Mouse (Mus musculus): ENCODE measurements around the gene Zhx3. TPM values are rescaled to one million over a fixed set of nuclear protein-coding genes. Genes with fewer than 3 reads are reported as not detected.

Gene Zhx3
- polyA plus RNA-seq, 1 experiment from 2014 or later, result 10.7 TPM

GRCm38 (mm10) chr2:160887859-160888258 is 15.1 kb upstream of the Zhx3 start:
- H3K4me1 ChIP-seq (ENCODE audit: control insufficient read depth, insufficient read depth, low read length), result peaks cover 5% of the 10 kb centered on the region; the same call in 1 of the 2 replicates
- H3K9ac ChIP-seq (ENCODE audit: low read length), result no peak overlapping the region; the same call in 1 of the 2 replicates
- under 1% methylated on average over 26 of the region's 26 CpGs for WGBS
- no peaks in the 10 kb centered on the region for H3K9me3 ChIP-seq (ENCODE audit: control insufficient read depth, low read length)
- ATAC-seq (ENCODE audit: insufficient read depth, low FRiP score, low TSS enrichment) (no peak), DNase-seq (ENCODE audit: low spot score) (no peak)
- peak overlapping the region; percentile 29 for H3K4me3 ChIP-seq (ENCODE audit: low read depth, low read length)
- H3K4me2 ChIP-seq (ENCODE audit: low read depth), result peak overlapping the region; percentile 70
- no peaks in the 10 kb centered on the region for H3K36me3 ChIP-seq (ENCODE audit: control insufficient read depth, insufficient read depth, low read length)
- H3K27ac ChIP-seq (ENCODE audit: low read depth, low read length), result no peak overlapping the region
- H3K27me3 ChIP-seq (ENCODE audit: control insufficient read depth, insufficient read depth, low read length), result peaks cover 12% of the 10 kb centered on the region

- Histone ChIP-seq H3K36me3 (ENCODE audit: control insufficient read depth, insufficient read depth, low read length) (no peaks in the 10 kb centered on the region), H3K9ac (ENCODE audit: low read length) (no peak overlapping the region), H3K27ac (ENCODE audit: low read depth, low read length) (no peak overlapping the region), H3K4me1 (ENCODE audit: control insufficient read depth, insufficient read depth, low read length) (peaks cover 5% of the 10 kb centered on the region; the same call in 1 of the 2 replicates), H3K27me3 (ENCODE audit: control insufficient read depth, insufficient read depth, low read length) (peaks cover 12% of the 10 kb centered on the region), H3K4me3 (ENCODE audit: low read depth, low read length) (peak overlapping the region; percentile 29), H3K4me2 (ENCODE audit: low read depth) (peak overlapping the region; percentile 70), H3K9me3 (ENCODE audit: control insufficient read depth, low read length) (no peaks in the 10 kb centered on the region)
- ATAC-seq (ENCODE audit: insufficient read depth, low FRiP score, low TSS enrichment) (peak; percentile 68; the same call in 1 of the 2 replicates), DNase-seq (ENCODE audit: low spot score) (peak; percentile 85)
- 2% methylated on average over 11 of the region's 11 CpGs for WGBS
Observed at GRCm38 (mm10) chr2:160887284-160887683, 14.5 kb upstream of the Zhx3 start.

- ATAC-seq (ENCODE audit: insufficient read depth, low FRiP score, low TSS enrichment) (no peak), DNase-seq (ENCODE audit: low spot score) (no peak)
- Histone ChIP-seq H3K9me3 (ENCODE audit: control insufficient read depth, low read length) (no peaks in the 10 kb centered on the region), H3K27me3 (ENCODE audit: control insufficient read depth, insufficient read depth, low read length) (peaks cover 12% of the 10 kb centered on the region), H3K36me3 (ENCODE audit: control insufficient read depth, insufficient read depth, low read length) (no peaks in the 10 kb centered on the region), H3K4me1 (ENCODE audit: control insufficient read depth, insufficient read depth, low read length) (peaks cover 5% of the 10 kb centered on the region; the same call in 1 of the 2 replicates), H3K4me2 (ENCODE audit: low read depth) (no peak overlapping the region), H3K9ac (ENCODE audit: low read length) (no peak overlapping the region), H3K27ac (ENCODE audit: low read depth, low read length) (no peak overlapping the region), H3K4me3 (ENCODE audit: low read depth, low read length) (no peak overlapping the region)
- 71% methylated on average over 3 of the region's 3 CpGs for WGBS
Observed at GRCm38 (mm10) chr2:160886221-160886620, 13.4 kb upstream of the Zhx3 start.

GRCm38 (mm10) chr2:160884830-160885229 is 12.0 kb upstream of the Zhx3 start:
- 34% methylated on average over 2 of the region's 2 CpGs for WGBS
- Histone ChIP-seq H3K27me3 (ENCODE audit: control insufficient read depth, insufficient read depth, low read length) (peaks cover 12% of the 10 kb centered on the region), H3K4me1 (ENCODE audit: control insufficient read depth, insufficient read depth, low read length) (peaks cover 5% of the 10 kb centered on the region; the same call in 1 of the 2 replicates), H3K4me2 (ENCODE audit: low read depth) (no peak overlapping the region), H3K27ac (ENCODE audit: low read depth, low read length) (no peak overlapping the region), H3K9ac (ENCODE audit: low read length) (no peak overlapping the region), H3K9me3 (ENCODE audit: control insufficient read depth, low read length) (no peaks in the 10 kb centered on the region), H3K36me3 (ENCODE audit: control insufficient read depth, insufficient read depth, low read length) (no peaks in the 10 kb centered on the region), H3K4me3 (ENCODE audit: low read depth, low read length) (no peak overlapping the region)
- ATAC-seq (ENCODE audit: insufficient read depth, low FRiP score, low TSS enrichment) (no peak), DNase-seq (ENCODE audit: low spot score) (peak; percentile 58)

GRCm38 (mm10) chr2:160883912-160884311 is 11.1 kb upstream of the Zhx3 start:
- no peak for DNase-seq (ENCODE audit: low spot score)
- 79% methylated on average over 4 of the region's 4 CpGs for WGBS

GRCm38 (mm10) chr2:160882436-160882835 is 9.6 kb upstream of the Zhx3 start:
- ATAC-seq (ENCODE audit: insufficient read depth, low FRiP score, low TSS enrichment) (no peak), DNase-seq (ENCODE audit: low spot score) (no peak)
- WGBS, result 74% methylated on average over 5 of the region's 5 CpGs
- Histone ChIP-seq H3K27ac (ENCODE audit: low read depth, low read length) (no peak overlapping the region), H3K27me3 (ENCODE audit: control insufficient read depth, insufficient read depth, low read length) (no peaks in the 10 kb centered on the region), H3K9ac (ENCODE audit: low read length) (no peak overlapping the region), H3K4me3 (ENCODE audit: low read depth, low read length) (no peak overlapping the region), H3K9me3 (ENCODE audit: control insufficient read depth, low read length) (no peaks in the 10 kb centered on the region), H3K4me1 (ENCODE audit: control insufficient read depth, insufficient read depth, low read length) (no peaks in the 10 kb centered on the region), H3K36me3 (ENCODE audit: control insufficient read depth, insufficient read depth, low read length) (no peaks in the 10 kb centered on the region), H3K4me2 (ENCODE audit: low read depth) (no peak overlapping the region)

More at GRCm38 (mm10) chr2:160883912-160884311, 11.1 kb upstream of the Zhx3 start:
- H3K27me3 ChIP-seq (ENCODE audit: control insufficient read depth, insufficient read depth, low read length), result peaks cover 12% of the 10 kb centered on the region
- no peak overlapping the region for H3K27ac ChIP-seq (ENCODE audit: low read depth, low read length)
- no peak overlapping the region for H3K4me2 ChIP-seq (ENCODE audit: low read depth)
- no peak for ATAC-seq (ENCODE audit: insufficient read depth, low FRiP score, low TSS enrichment)
- H3K4me1 ChIP-seq (ENCODE audit: control insufficient read depth, insufficient read depth, low read length), result peaks cover 5% of the 10 kb centered on the region; the same call in 1 of the 2 replicates
- no peaks in the 10 kb centered on the region for H3K36me3 ChIP-seq (ENCODE audit: control insufficient read depth, insufficient read depth, low read length)
- no peak overlapping the region for H3K4me3 ChIP-seq (ENCODE audit: low read depth, low read length)
- no peak overlapping the region for H3K9ac ChIP-seq (ENCODE audit: low read length)
- H3K9me3 ChIP-seq (ENCODE audit: control insufficient read depth, low read length), result no peaks in the 10 kb centered on the region

GRCm38 (mm10) chr2:160881462-160882101 is 8.8 kb upstream of the Zhx3 start:
- Histone ChIP-seq H3K4me1 (ENCODE audit: control insufficient read depth, insufficient read depth, low read length) (no peaks in the 10 kb centered on the region), H3K36me3 (ENCODE audit: control insufficient read depth, insufficient read depth, low read length) (no peaks in the 10 kb centered on the region), H3K9ac (ENCODE audit: low read length) (no peak overlapping the region), H3K4me3 (ENCODE audit: low read depth, low read length) (no peak overlapping the region), H3K27me3 (ENCODE audit: control insufficient read depth, insufficient read depth, low read length) (no peaks in the 10 kb centered on the region), H3K4me2 (ENCODE audit: low read depth) (no peak overlapping the region), H3K27ac (ENCODE audit: low read depth, low read length) (no peak overlapping the region), H3K9me3 (ENCODE audit: control insufficient read depth, low read length) (no peaks in the 10 kb centered on the region)
- DNase-seq (ENCODE audit: low spot score) (no peak), ATAC-seq (ENCODE audit: insufficient read depth, low FRiP score, low TSS enrichment) (no peak)
- WGBS, result 55% methylated on average over 6 of the region's 6 CpGs

- Histone ChIP-seq H3K4me2 (ENCODE audit: low read depth) (no peak within 1 kb of the TSS), H3K9ac (ENCODE audit: low read length) (no peak within 1 kb of the TSS), H3K4me1 (ENCODE audit: control insufficient read depth, insufficient read depth, low read length) (no peaks in the 10 kb centered on the region), H3K4me3 (ENCODE audit: low read depth, low read length) (no peak within 1 kb of the TSS), H3K27ac (ENCODE audit: low read depth, low read length) (no peak within 1 kb of the TSS), H3K9me3 (ENCODE audit: control insufficient read depth, low read length) (no peaks in the 10 kb centered on the region), H3K36me3 (ENCODE audit: control insufficient read depth, insufficient read depth, low read length) (no peaks in the 10 kb centered on the region), H3K27me3 (ENCODE audit: control insufficient read depth, insufficient read depth, low read length) (no peaks in the 10 kb centered on the region)
- DNase-seq (ENCODE audit: low spot score) (no peak), ATAC-seq (ENCODE audit: insufficient read depth, low FRiP score, low TSS enrichment) (no peak)
- WGBS, result 77% methylated on average over 13 of the region's 13 CpGs
Observed at GRCm38 (mm10) chr2:160880453-160881195, 7.8 kb upstream of the Zhx3 start, which contains the start of gene Lpin3. Lpin3 (plus strand) TSS chr2:160880670.

All from neural tube, embryonic 11.5 days (tissue).